Mouse (Mus musculus): ENCODE data around the gene 1110032A03Rik. TPM values are rescaled to one million over a fixed set of nuclear protein-coding genes. Genes with fewer than 3 reads are reported as not detected.

Gene 1110032A03Rik
- polyA plus RNA-seq, 1 experiment from 2014 or later = 37.6 TPM

Other genes starting within 250 kb of the 1110032A03Rik start
- 97.4 and 102 TPM in 2 replicates for gene Pts, start 246.8 kb downstream of the 1110032A03Rik start, polyA plus RNA-seq (2016; fragmentation: Nextera tagmentation; extraction: Ambion mirVana)
- gene Il18, start 220.7 kb downstream of the 1110032A03Rik start, polyA plus RNA-seq (2016; fragmentation: Nextera tagmentation; extraction: Ambion mirVana) = 21.9 and 29.2 TPM in 2 replicates
- 0.17 and 0.48 TPM in 2 replicates for gene Bco2, start 220.3 kb downstream of the 1110032A03Rik start, polyA plus RNA-seq (2016; fragmentation: Nextera tagmentation; extraction: Ambion mirVana)
- 0.48 and 0.93 TPM in 2 replicates for gene Tex12, start 214.2 kb downstream of the 1110032A03Rik start, polyA plus RNA-seq (2016; fragmentation: Nextera tagmentation; extraction: Ambion mirVana)
- 209 and 224 TPM in 2 replicates for gene Sdhd, start 171.7 kb downstream of the 1110032A03Rik start, polyA plus RNA-seq (2016; fragmentation: Nextera tagmentation; extraction: Ambion mirVana)
- 344 and 368 TPM in 2 replicates for gene Timm8b, start 171.6 kb downstream of the 1110032A03Rik start, polyA plus RNA-seq (2016; fragmentation: Nextera tagmentation; extraction: Ambion mirVana)
- 5.3 and 7.0 TPM in 2 replicates for gene Pih1d2, start 158.2 kb downstream of the 1110032A03Rik start, polyA plus RNA-seq (2016; fragmentation: Nextera tagmentation; extraction: Ambion mirVana)
- 27.7 and 28.0 TPM in 2 replicates for gene Nkapd1, start 158.1 kb downstream of the 1110032A03Rik start, polyA plus RNA-seq (2016; fragmentation: Nextera tagmentation; extraction: Ambion mirVana)
- gene Dlat, start 115.7 kb downstream of the 1110032A03Rik start, polyA plus RNA-seq (2016; fragmentation: Nextera tagmentation; extraction: Ambion mirVana) = 45.8 and 51.1 TPM in 2 replicates
- gene Dixdc1, start 36.0 kb downstream of the 1110032A03Rik start, polyA plus RNA-seq (2016; fragmentation: Nextera tagmentation; extraction: Ambion mirVana) = 28.5 and 32.0 TPM in 2 replicates
- 0.42 and 0.56 TPM in 2 replicates for gene 2310030G06Rik, start 29.0 kb downstream of the 1110032A03Rik start, polyA plus RNA-seq (2016; fragmentation: Nextera tagmentation; extraction: Ambion mirVana)
- 6.0 and 7.5 TPM in 2 replicates for gene Cryab, start 24.2 kb downstream of the 1110032A03Rik start, polyA plus RNA-seq (2016; fragmentation: Nextera tagmentation; extraction: Ambion mirVana)
- 0.48 TPM in 1 of 2 replicates, not detected in the other for gene Hspb2, start 23.2 kb downstream of the 1110032A03Rik start, polyA plus RNA-seq (2016; fragmentation: Nextera tagmentation; extraction: Ambion mirVana)
- gene Fdxacb1, start 7.3 kb downstream of the 1110032A03Rik start, polyA plus RNA-seq (2016; fragmentation: Nextera tagmentation; extraction: Ambion mirVana) = 11.7 and 12.5 TPM in 2 replicates
- gene Alg9, start 501 bp downstream of the 1110032A03Rik start, polyA plus RNA-seq (2016; fragmentation: Nextera tagmentation; extraction: Ambion mirVana) = 42.6 and 42.8 TPM in 2 replicates
- gene Ppp2r1b, start 69.8 kb upstream of the 1110032A03Rik start, polyA plus RNA-seq (2016; fragmentation: Nextera tagmentation; extraction: Ambion mirVana) = 90.9 and 93.6 TPM in 2 replicates
- 14.2 and 15.1 TPM in 2 replicates for gene Sik2, start 233.6 kb upstream of the 1110032A03Rik start, polyA plus RNA-seq (2016; fragmentation: Nextera tagmentation; extraction: Ambion mirVana)

Measured in midbrain, embryonic 12.5 days (tissue).